Mouse (Mus musculus): ENCODE results near the gene Supt3. TPM values are rescaled to one million over a fixed set of nuclear protein-coding genes. Genes with fewer than 3 reads are reported as not detected.

Gene Supt3
- polyA plus RNA-seq, 1 experiment from 2014 or later, result 27.5 TPM

GRCm38 (mm10) chr17:45081955-45082475 is 305.1 kb downstream of the Supt3 start:
- no peaks in the 10 kb centered on the region for H3K36me3 ChIP-seq (ENCODE audit: control insufficient read depth, insufficient read depth, low read length)
- no peak overlapping the region for H3K4me2 ChIP-seq (replicated peaks; ENCODE audit: low read depth, low read length)
- no peaks in the 10 kb centered on the region for H3K4me1 ChIP-seq (replicated peaks; ENCODE audit: control insufficient read depth, insufficient read depth, low read length)
- H3K27ac ChIP-seq (ENCODE audit: low read depth, low read length), result no peak overlapping the region
- DNase-seq (ENCODE audit: low spot score) (no peak), ATAC-seq (ENCODE audit: low FRiP score) (no peak)
- no peaks in the 10 kb centered on the region for H3K9me3 ChIP-seq (ENCODE audit: control insufficient read depth, low read length)
- H3K27me3 ChIP-seq (ENCODE audit: control insufficient read depth, insufficient read depth, low read length), result no peaks in the 10 kb centered on the region
- H3K9ac ChIP-seq (ENCODE audit: low read depth, low read length), result no peak overlapping the region
- H3K4me3 ChIP-seq (ENCODE audit: low read depth, low read length), result no peak overlapping the region
- 68% methylated on average over 8 of the region's 8 CpGs for WGBS

GRCm38 (mm10) chr17:45086361-45086760 is 309.4 kb downstream of the Supt3 start:
- Histone ChIP-seq H3K27me3 (ENCODE audit: control insufficient read depth, insufficient read depth, low read length) (no peaks in the 10 kb centered on the region), H3K27ac (ENCODE audit: low read depth, low read length) (no peak overlapping the region), H3K4me1 (replicated peaks; ENCODE audit: control insufficient read depth, insufficient read depth, low read length) (no peaks in the 10 kb centered on the region), H3K36me3 (ENCODE audit: control insufficient read depth, insufficient read depth, low read length) (no peaks in the 10 kb centered on the region), H3K4me3 (ENCODE audit: low read depth, low read length) (no peak overlapping the region), H3K9ac (ENCODE audit: low read depth, low read length) (no peak overlapping the region), H3K9me3 (ENCODE audit: control insufficient read depth, low read length) (no peaks in the 10 kb centered on the region), H3K4me2 (replicated peaks; ENCODE audit: low read depth, low read length) (no peak overlapping the region)
- 93% methylated on average over 5 of the region's 5 CpGs for WGBS
- no peak for DNase-seq (ENCODE audit: low spot score)
- ATAC-seq (ENCODE audit: low FRiP score), result no peak

- H3K4me2 ChIP-seq (replicated peaks; ENCODE audit: low read depth, low read length), result no peak overlapping the region
- ATAC-seq (ENCODE audit: low FRiP score) (no peak), DNase-seq (ENCODE audit: low spot score) (no peak)
- H3K9me3 ChIP-seq (ENCODE audit: control insufficient read depth, low read length), result no peaks in the 10 kb centered on the region
- H3K4me3 ChIP-seq (ENCODE audit: low read depth, low read length), result no peak overlapping the region
- H3K27ac ChIP-seq (ENCODE audit: low read depth, low read length), result no peak overlapping the region
- no peak overlapping the region for H3K9ac ChIP-seq (ENCODE audit: low read depth, low read length)
- H3K4me1 ChIP-seq (replicated peaks; ENCODE audit: control insufficient read depth, insufficient read depth, low read length), result no peaks in the 10 kb centered on the region
- 87% methylated on average over 5 of the region's 5 CpGs for WGBS
- no peaks in the 10 kb centered on the region for H3K27me3 ChIP-seq (ENCODE audit: control insufficient read depth, insufficient read depth, low read length)
- H3K36me3 ChIP-seq (ENCODE audit: control insufficient read depth, insufficient read depth, low read length), result no peaks in the 10 kb centered on the region
Observed at GRCm38 (mm10) chr17:45087022-45087421, 310.1 kb downstream of the Supt3 start.

- H3K4me1 ChIP-seq (replicated peaks; ENCODE audit: control insufficient read depth, insufficient read depth, low read length), result no peaks in the 10 kb centered on the region
- DNase-seq (ENCODE audit: low spot score) (no peak), ATAC-seq (ENCODE audit: low FRiP score) (no peak)
- H3K27ac ChIP-seq (ENCODE audit: low read depth, low read length), result no peak overlapping the region
- WGBS, result 88% methylated on average over 7 of the region's 7 CpGs
- no peaks in the 10 kb centered on the region for H3K36me3 ChIP-seq (ENCODE audit: control insufficient read depth, insufficient read depth, low read length)
- no peaks in the 10 kb centered on the region for H3K27me3 ChIP-seq (ENCODE audit: control insufficient read depth, insufficient read depth, low read length)
- no peak overlapping the region for H3K9ac ChIP-seq (ENCODE audit: low read depth, low read length)
- H3K9me3 ChIP-seq (ENCODE audit: control insufficient read depth, low read length), result no peaks in the 10 kb centered on the region
- no peak overlapping the region for H3K4me3 ChIP-seq (ENCODE audit: low read depth, low read length)
- H3K4me2 ChIP-seq (replicated peaks; ENCODE audit: low read depth, low read length), result no peak overlapping the region
Observed at GRCm38 (mm10) chr17:45101064-45101463, 324.1 kb downstream of the Supt3 start.

GRCm38 (mm10) chr17:45115386-45115785 is 338.4 kb downstream of the Supt3 start:
- no peak overlapping the region for H3K27ac ChIP-seq (ENCODE audit: low read depth, low read length)
- no peak overlapping the region for H3K4me3 ChIP-seq (ENCODE audit: low read depth, low read length)
- WGBS, result 96% methylated on average over 3 of the region's 3 CpGs
- no peaks in the 10 kb centered on the region for H3K4me1 ChIP-seq (replicated peaks; ENCODE audit: control insufficient read depth, insufficient read depth, low read length)
- no peak overlapping the region for H3K4me2 ChIP-seq (replicated peaks; ENCODE audit: low read depth, low read length)
- H3K9ac ChIP-seq (ENCODE audit: low read depth, low read length), result no peak overlapping the region
- no peak for DNase-seq (ENCODE audit: low spot score)
- no peaks in the 10 kb centered on the region for H3K9me3 ChIP-seq (ENCODE audit: control insufficient read depth, low read length)
- no peak for ATAC-seq (ENCODE audit: low FRiP score)
- no peaks in the 10 kb centered on the region for H3K36me3 ChIP-seq (ENCODE audit: control insufficient read depth, insufficient read depth, low read length)
- no peaks in the 10 kb centered on the region for H3K27me3 ChIP-seq (ENCODE audit: control insufficient read depth, insufficient read depth, low read length)

- Histone ChIP-seq H3K4me3 (ENCODE audit: low read depth, low read length) (no peak overlapping the region), H3K27ac (ENCODE audit: low read depth, low read length) (no peak overlapping the region), H3K27me3 (ENCODE audit: control insufficient read depth, insufficient read depth, low read length) (no peaks in the 10 kb centered on the region), H3K36me3 (ENCODE audit: control insufficient read depth, insufficient read depth, low read length) (no peaks in the 10 kb centered on the region), H3K4me2 (replicated peaks; ENCODE audit: low read depth, low read length) (no peak overlapping the region), H3K9me3 (ENCODE audit: control insufficient read depth, low read length) (no peaks in the 10 kb centered on the region), H3K9ac (ENCODE audit: low read depth, low read length) (no peak overlapping the region), H3K4me1 (replicated peaks; ENCODE audit: control insufficient read depth, insufficient read depth, low read length) (no peaks in the 10 kb centered on the region)
- 45% methylated on average over 12 of the region's 12 CpGs for WGBS
- DNase-seq (ENCODE audit: low spot score), result no peak
- no peak for ATAC-seq (ENCODE audit: low FRiP score)
Observed at GRCm38 (mm10) chr17:45118565-45119471, 341.9 kb downstream of the Supt3 start.

GRCm38 (mm10) chr17:45119609-45120201 is 342.8 kb downstream of the Supt3 start:
- Histone ChIP-seq H3K27ac (ENCODE audit: low read depth, low read length) (no peak overlapping the region), H3K9me3 (ENCODE audit: control insufficient read depth, low read length) (no peaks in the 10 kb centered on the region), H3K4me1 (replicated peaks; ENCODE audit: control insufficient read depth, insufficient read depth, low read length) (no peaks in the 10 kb centered on the region), H3K36me3 (ENCODE audit: control insufficient read depth, insufficient read depth, low read length) (no peaks in the 10 kb centered on the region), H3K9ac (ENCODE audit: low read depth, low read length) (no peak overlapping the region), H3K4me3 (ENCODE audit: low read depth, low read length) (no peak overlapping the region), H3K27me3 (ENCODE audit: control insufficient read depth, insufficient read depth, low read length) (no peaks in the 10 kb centered on the region), H3K4me2 (replicated peaks; ENCODE audit: low read depth, low read length) (no peak overlapping the region)
- ATAC-seq (ENCODE audit: low FRiP score) (no peak), DNase-seq (ENCODE audit: low spot score) (no peak)
- 88% methylated on average over 18 of the region's 18 CpGs for WGBS

- H3K4me2 ChIP-seq (replicated peaks; ENCODE audit: low read depth, low read length), result no peak overlapping the region
- WGBS, result 80% methylated on average over 3 of the region's 3 CpGs
- no peaks in the 10 kb centered on the region for H3K4me1 ChIP-seq (replicated peaks; ENCODE audit: control insufficient read depth, insufficient read depth, low read length)
- no peaks in the 10 kb centered on the region for H3K9me3 ChIP-seq (ENCODE audit: control insufficient read depth, low read length)
- DNase-seq (ENCODE audit: low spot score) (no peak), ATAC-seq (ENCODE audit: low FRiP score) (no peak)
- H3K27ac ChIP-seq (ENCODE audit: low read depth, low read length), result no peak overlapping the region
- H3K27me3 ChIP-seq (ENCODE audit: control insufficient read depth, insufficient read depth, low read length), result no peaks in the 10 kb centered on the region
- H3K4me3 ChIP-seq (ENCODE audit: low read depth, low read length), result no peak overlapping the region
- no peak overlapping the region for H3K9ac ChIP-seq (ENCODE audit: low read depth, low read length)
- no peaks in the 10 kb centered on the region for H3K36me3 ChIP-seq (ENCODE audit: control insufficient read depth, insufficient read depth, low read length)
Observed at GRCm38 (mm10) chr17:45123856-45124255, 346.9 kb downstream of the Supt3 start.
